Mouse (Mus musculus): ENCODE data around the gene Atp2a2. TPM values are rescaled to one million over a fixed set of nuclear protein-coding genes. Genes with fewer than 3 reads are reported as not detected.

Atp2a2 gene
- polyA plus RNA-seq, 1 experiment from 2014 or later, result 29.1 TPM

DNA sequence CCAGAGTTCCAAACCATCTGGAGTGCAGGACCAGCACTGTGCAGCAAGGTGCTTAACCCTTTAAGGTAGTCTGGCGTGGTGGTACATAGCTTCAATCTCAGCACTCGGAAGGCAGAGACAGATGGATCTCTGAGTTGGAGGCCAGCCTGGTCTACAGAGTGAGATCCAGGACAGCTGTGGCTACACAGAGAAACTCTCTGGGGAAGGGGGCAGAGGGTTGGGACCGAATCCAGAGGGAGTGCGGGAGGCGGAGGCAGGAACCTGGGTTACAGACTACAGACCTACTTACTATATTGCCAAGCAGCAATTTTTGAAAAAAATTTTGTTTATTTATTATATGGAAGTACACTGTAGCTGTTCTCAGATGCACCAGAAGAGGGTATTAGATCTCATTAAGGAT lies 87.7 kb downstream of the Atp2a2 start:
- 84% methylated on average over 5 of the region's 5 CpGs for WGBS
- Histone ChIP-seq H3K36me3 (peaks cover 9% of the 10 kb centered on the region; the same call in 1 of the 2 replicates), H3K4me3 (no peak overlapping the region), H3K9ac (no peak overlapping the region), H3K4me1 (no peaks in the 10 kb centered on the region), H3K4me2 (no peak overlapping the region), H3K9me3 (no peaks in the 10 kb centered on the region), H3K27ac (no peak overlapping the region), H3K27me3 (no peaks in the 10 kb centered on the region)
- ATAC-seq (ENCODE audit: insufficient number of reproducible peaks, low FRiP score, low TSS enrichment, low read depth), result no peak

DNA sequence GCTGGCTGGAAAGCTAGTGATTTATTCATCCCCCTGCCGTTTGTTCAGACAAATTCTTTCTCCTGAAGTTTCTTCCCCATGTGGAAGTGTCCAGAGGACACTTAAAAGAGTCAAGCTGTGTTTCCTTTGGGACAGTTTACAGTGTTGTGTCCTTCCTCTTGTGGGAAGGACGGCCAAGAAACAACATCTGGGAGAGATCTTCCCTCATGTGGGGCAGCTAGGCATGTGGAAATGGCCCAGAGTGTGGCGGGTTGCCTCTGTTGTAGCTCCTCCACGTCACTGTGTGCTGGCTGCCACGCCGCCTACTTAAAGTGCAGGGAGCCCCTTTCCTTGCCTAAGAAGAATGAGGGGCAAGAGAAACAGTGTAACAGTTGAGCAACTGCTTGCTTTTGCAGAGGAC lies 89.2 kb downstream of the Atp2a2 start:
- Histone ChIP-seq H3K27ac (no peak overlapping the region), H3K4me1 (no peaks in the 10 kb centered on the region), H3K4me3 (no peak overlapping the region), H3K36me3 (peaks cover 9% of the 10 kb centered on the region; the same call in 1 of the 2 replicates), H3K4me2 (no peak overlapping the region), H3K9me3 (no peaks in the 10 kb centered on the region), H3K9ac (no peak overlapping the region), H3K27me3 (no peaks in the 10 kb centered on the region)
- WGBS, result 49% methylated on average over 6 of the region's 6 CpGs
- ATAC-seq (ENCODE audit: insufficient number of reproducible peaks, low FRiP score, low TSS enrichment, low read depth), result no peak

DNA sequence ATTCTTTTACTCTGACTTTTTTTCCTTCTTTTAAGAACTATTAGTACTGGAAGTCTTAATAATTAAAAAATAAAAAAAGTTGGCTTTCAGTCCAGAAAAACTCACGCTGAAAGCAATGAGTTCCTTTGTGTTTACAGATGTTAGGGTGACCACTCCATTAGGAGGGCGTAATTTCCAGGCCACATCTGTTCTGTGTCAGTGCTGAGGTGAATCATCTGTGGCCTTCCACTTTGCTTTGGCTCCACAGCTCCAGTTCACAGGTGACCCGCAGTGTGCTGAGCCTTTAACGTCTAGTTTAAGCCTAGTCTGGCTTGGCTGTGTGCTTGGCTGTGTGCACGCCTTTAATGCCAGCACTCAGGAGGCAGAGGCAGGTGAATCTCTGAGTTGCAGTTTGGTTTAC lies 90.1 kb downstream of the Atp2a2 start:
- ATAC-seq (ENCODE audit: insufficient number of reproducible peaks, low FRiP score, low TSS enrichment, low read depth), result no peak
- peaks cover 17% of the 10 kb centered on the region for H3K36me3 ChIP-seq

DNA sequence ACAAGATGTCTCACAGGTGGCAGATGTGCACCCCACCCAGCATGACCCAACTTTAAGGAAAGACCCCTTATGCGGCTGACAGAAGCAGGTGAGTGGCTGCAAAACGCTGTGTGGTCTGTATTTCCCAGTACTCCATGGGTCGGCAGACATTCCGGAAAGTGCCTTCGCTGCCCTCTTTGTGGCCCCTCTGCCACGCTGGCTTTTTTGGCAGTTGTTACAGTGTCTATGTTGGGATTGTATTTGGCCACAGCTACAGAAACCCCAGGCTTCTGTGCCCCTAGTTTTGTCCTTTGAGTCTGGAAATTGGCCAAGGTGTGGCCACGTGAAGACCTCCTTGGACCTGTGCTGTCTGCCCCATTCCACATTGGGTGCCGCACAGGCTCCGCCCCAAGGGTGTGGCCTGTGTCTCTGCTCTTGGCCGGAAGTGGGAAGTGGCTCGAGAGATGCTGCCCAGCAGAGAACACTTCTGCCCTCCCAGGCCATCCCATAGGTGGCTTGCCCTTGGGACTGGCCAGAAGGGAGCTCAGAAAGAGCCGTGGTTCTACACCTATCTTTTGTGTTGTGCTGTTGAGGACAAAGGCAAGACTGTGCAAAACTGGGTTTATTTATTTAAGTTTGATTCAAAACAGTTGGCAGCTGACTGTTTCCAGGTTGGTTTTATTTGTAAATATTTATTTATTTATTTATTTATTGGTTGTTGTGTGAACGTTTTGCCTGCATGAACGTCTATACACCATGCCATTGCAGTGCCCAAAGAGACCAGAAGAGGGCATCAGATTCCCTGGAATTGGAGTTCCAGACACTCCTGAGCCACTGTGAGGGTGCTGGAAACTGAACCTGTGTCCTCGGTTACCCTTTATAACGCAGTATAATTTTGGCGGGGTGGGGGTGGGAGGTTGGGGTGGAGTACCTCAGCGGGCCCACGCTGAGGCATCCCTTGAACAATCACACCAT lies 92.1 kb downstream of the Atp2a2 start:
- Histone ChIP-seq H3K27ac (no peak overlapping the region), H3K27me3 (no peaks in the 10 kb centered on the region), H3K9ac (no peak overlapping the region), H3K9me3 (no peaks in the 10 kb centered on the region), H3K4me2 (no peak overlapping the region), H3K36me3 (peaks cover 36% of the 10 kb centered on the region), H3K4me1 (no peaks in the 10 kb centered on the region), H3K4me3 (no peak overlapping the region)
- ATAC-seq (ENCODE audit: insufficient number of reproducible peaks, low FRiP score, low TSS enrichment, low read depth), result no peak
- WGBS, result 88% methylated on average over 19 of the region's 19 CpGs

More for the DNA sequence above, 90.1 kb downstream of the Atp2a2 start:
- Histone ChIP-seq H3K27me3 (no peaks in the 10 kb centered on the region), H3K27ac (no peak overlapping the region), H3K9me3 (no peaks in the 10 kb centered on the region), H3K9ac (no peak overlapping the region), H3K4me2 (no peak overlapping the region), H3K4me3 (no peak overlapping the region), H3K4me1 (no peaks in the 10 kb centered on the region)
- 59% methylated on average over 5 of the region's 5 CpGs for WGBS

DNA sequence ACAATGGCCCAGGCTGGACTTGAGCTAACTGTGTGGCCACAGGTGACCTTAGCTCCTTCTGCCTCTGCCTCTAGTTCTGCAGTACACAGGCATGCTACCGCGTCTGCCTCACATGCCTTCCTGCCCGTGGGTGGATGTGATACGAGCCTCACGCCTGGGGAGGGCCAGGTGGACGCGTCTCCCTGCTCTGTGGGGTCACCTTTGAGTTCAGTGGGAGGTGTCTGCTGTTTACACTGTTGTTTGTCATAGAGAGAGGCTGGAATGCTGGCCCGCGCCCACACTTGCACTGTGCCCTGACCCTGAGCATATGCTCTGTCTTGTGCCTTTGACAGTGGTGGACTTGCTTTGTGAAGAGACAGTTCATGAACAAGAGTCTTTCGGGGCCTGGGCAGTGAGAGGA lies 96.5 kb downstream of the Atp2a2 start:
- Histone ChIP-seq H3K27me3 (no peaks in the 10 kb centered on the region), H3K9me3 (no peaks in the 10 kb centered on the region), H3K36me3 (peaks cover 78% of the 10 kb centered on the region), H3K9ac (no peak overlapping the region), H3K4me3 (no peak overlapping the region), H3K27ac (no peak overlapping the region), H3K4me1 (no peaks in the 10 kb centered on the region), H3K4me2 (no peak overlapping the region)
- 93% methylated on average over 10 of the region's 10 CpGs for WGBS
- ATAC-seq (ENCODE audit: insufficient number of reproducible peaks, low FRiP score, low TSS enrichment, low read depth), result no peak

Other genes starting within 250 kb of the Atp2a2 start
- 5.7 and 6.0 TPM in 2 replicates for gene Tctn1, start 237.8 kb downstream of the Atp2a2 start, polyA plus RNA-seq (2015; fragmentation: Nextera tagmentation; extraction: Ambion mirVana)
- 6.8 and 7.9 TPM in 2 replicates for gene Pptc7, start 217.9 kb downstream of the Atp2a2 start, polyA plus RNA-seq (2015; fragmentation: Nextera tagmentation; extraction: Ambion mirVana)
- 10.9 and 11.5 TPM in 2 replicates for gene Rad9b, start 148.0 kb downstream of the Atp2a2 start, polyA plus RNA-seq (2015; fragmentation: Nextera tagmentation; extraction: Ambion mirVana)
- gene Vps29, start 147.9 kb downstream of the Atp2a2 start, polyA plus RNA-seq (2015; fragmentation: Nextera tagmentation; extraction: Ambion mirVana), result 184 and 185 TPM in 2 replicates
- gene Gpn3, start 130.3 kb downstream of the Atp2a2 start, polyA plus RNA-seq (2015; fragmentation: Nextera tagmentation; extraction: Ambion mirVana), result 60.5 and 68.7 TPM in 2 replicates
- gene Fam216a, start 129.9 kb downstream of the Atp2a2 start, polyA plus RNA-seq (2015; fragmentation: Nextera tagmentation; extraction: Ambion mirVana), result 58.3 and 59.3 TPM in 2 replicates
- 141 and 177 TPM in 2 replicates for gene Arpc3, start 110.3 kb downstream of the Atp2a2 start, polyA plus RNA-seq (2015; fragmentation: Nextera tagmentation; extraction: Ambion mirVana)
- gene Anapc7, start 80.5 kb downstream of the Atp2a2 start, polyA plus RNA-seq (2015; fragmentation: Nextera tagmentation; extraction: Ambion mirVana), result 40.2 and 43.0 TPM in 2 replicates
- gene Ift81, start 112.3 kb upstream of the Atp2a2 start, polyA plus RNA-seq (2015; fragmentation: Nextera tagmentation; extraction: Ambion mirVana), result 35.6 and 36.0 TPM in 2 replicates
- 2.2 and 2.3 TPM in 2 replicates for gene P2rx7, start 141.7 kb upstream of the Atp2a2 start, polyA plus RNA-seq (2015; fragmentation: Nextera tagmentation; extraction: Ambion mirVana)
- 23.1 and 27.8 TPM in 2 replicates for gene P2rx4, start 205.3 kb upstream of the Atp2a2 start, polyA plus RNA-seq (2015; fragmentation: Nextera tagmentation; extraction: Ambion mirVana)

Measured in limb, embryonic 15.5 days (tissue).